Mouse (Mus musculus) CD4-positive, CD25-positive, alpha-beta regulatory T cell, adult 9 weeks (primary cell): ENCODE data around the gene Ppm1g. TPM values are rescaled to one million over a fixed set of nuclear protein-coding genes. Genes with fewer than 3 reads are reported as not detected.

Experiments
- polyA plus RNA-seq: library from polyadenylated mRNA; unstranded; fragments of 100-300 nt; shearing (Covaris generic); gene quantifications from one replicate; pipeline ENCODE4 v1.2.1, GENCODE M21; 2017

Gene Ppm1g
- polyA plus RNA-seq: 39.9 TPM

DNA sequence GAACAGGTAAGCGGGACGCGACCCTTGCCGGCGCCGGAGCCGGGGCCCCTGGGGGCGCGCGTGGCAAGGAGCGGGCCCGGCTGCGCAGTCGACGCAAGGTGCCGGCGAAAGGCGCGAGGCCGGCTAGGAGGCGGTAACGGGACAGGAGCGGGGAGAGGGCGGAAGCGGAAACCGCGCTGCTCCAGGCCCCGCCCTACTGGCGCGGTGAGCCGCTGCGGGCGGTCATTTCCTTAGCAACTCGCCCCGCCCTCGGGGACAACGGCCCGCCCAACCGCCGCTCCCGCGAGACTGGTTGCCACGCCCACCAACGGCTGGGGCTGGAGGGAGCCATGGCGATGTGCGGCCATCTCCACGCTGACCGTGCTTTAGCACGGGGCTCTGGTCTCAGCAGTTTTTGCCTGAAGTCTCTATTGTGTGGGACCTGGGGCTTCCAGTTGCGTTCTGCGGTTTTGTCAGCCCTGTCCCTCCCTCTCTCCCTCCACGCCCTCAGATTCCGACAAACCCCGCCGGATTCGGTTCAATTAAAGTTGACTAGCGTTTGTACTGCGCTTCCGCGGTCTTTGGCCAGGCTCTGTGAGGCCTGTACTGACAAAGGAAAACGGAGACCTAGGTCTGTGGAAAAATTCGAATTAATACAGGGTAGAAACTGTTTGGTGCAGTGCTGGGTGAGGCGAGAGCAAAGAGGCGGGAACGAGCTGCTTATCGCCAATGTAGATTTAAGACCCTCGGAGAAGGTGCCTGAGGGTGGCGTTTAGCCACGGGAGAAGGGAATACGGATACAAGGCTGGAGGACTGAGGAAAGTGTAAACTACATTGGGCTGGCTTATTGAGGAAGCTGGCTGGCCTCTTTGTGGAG is at the start of gene Ppm1g:
TSS of gene Ppm1g (minus strand) at position 240 of the 856 bp plus-strand sequence.

DNA sequence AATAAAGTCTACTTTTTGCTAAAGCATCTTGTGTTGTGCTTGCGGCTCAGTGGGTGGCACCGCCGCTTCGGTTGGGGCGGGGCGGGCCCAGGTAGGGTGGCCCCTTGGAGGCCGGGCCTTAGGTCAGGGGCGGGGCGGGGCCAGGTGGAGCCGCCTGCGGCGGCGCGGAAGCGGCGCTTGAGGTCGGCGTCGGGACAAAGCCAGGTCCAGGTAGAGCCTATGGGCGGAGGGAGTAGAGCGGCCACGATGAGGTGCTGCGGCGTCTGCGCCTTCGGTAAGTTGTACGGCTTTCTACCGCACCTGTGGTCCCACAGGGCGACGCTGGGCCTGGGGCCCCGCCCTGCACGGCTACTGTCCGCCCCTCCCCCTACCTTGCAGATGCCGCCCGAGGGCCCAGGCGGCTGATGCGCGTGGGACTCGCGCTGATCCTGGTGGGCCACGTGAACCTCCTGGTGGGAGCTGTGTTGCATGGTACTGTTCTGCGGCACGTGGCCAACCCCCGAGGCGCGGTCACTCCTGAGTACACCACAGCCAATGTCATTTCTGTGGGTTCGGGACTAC is 31.1 kb upstream of the Ppm1g start, which contains the start of gene Krtcap3:
TSS of gene Krtcap3 (plus strand) at position 151 of the 561 bp plus-strand sequence.

DNA sequence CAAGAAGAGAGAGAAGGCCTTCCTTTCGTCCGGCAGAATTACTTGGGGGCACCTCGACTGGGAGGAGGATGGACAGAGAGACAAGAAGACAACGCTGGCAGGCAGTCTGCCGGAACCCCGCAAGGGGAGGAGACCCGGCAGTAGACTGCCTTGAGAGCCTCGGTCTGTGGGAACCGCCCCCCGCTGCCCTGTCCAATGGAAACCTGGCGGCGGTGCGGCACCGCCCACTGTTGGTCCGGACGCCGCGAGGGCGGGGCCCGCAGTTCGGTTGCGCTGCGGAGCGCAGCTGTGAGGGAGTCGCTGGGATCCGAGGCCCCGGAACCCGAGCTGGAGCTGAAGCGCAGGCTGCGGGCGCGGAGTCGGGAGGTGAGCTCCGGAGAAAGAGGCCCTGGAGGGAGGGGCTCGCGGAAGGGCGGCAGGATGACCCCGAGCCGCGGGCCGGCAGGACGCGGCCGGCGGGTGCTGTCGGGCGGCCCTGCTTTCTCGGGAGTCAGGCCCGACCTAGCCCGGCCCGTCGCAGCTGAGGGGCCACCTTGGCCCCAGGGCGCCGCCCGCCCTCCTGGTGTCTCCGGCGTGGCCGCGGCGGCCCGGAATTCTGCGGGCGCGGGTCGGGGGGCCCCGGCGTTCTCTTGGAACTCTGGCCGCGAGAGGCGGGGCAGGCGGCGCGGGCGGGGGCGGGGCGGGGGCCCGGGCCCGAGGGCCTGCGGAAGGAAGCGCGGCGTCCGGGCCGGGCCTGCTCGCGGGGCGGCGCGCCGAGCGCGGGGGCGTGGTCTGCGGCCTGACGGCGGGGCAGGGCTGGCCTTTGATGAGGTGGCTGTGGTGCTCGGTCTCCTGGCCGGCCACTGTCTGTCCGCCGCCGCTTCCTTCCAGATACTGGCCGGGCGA is 20.4 kb upstream of the Ppm1g start, which contains the start of the genes Nrbp1 and Gm9970:
TSS of gene Nrbp1 (plus strand) at position 228 of the 885 bp plus-strand sequence.
TSS of gene Gm9970 (minus strand) at position 596 of the 885 bp plus-strand sequence.

DNA sequence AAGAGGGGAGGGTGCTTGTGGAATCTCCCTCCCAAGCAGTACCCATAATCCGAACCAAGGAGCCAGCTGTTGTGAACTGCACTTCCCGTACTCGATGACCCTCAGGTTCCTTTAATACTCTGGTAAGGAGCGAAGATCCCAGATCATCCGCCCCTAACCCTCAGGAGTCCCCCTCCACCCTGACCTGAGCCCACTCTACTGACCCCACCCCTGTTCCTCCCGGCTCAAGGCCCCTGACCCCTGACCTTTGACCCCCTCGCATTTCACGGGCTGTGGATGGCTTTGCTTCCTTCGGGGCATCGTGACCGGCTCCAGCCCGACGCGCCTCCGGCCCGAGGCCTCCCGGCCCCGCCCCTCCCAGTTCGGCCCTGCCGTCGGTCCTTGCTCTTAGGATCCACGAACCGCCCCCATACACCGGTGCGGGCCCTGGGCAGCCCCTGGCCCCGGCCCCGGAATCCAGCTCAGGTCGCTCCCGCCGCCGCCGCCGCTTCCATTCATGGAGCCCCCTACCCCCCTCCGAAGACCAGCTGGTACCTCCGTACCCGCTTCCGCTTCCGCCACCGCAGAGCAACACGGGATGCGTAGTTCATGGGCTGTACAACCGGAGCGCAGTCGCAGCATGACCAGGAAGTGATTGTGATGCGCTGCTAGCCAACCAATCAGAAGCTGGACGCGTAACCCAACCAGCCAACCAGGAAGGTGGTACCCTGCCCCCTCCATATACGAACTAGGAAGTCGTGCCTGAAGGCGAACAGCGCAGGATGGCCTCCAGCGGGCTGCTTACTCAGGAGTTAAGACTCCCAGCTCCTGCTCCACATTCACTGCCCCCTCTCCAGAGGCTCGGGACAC is 18.5 kb downstream of the Ppm1g start, which contains the start of gene Zfp513:
TSS of gene Zfp513 (minus strand) at position 562 of the 849 bp plus-strand sequence.

DNA sequence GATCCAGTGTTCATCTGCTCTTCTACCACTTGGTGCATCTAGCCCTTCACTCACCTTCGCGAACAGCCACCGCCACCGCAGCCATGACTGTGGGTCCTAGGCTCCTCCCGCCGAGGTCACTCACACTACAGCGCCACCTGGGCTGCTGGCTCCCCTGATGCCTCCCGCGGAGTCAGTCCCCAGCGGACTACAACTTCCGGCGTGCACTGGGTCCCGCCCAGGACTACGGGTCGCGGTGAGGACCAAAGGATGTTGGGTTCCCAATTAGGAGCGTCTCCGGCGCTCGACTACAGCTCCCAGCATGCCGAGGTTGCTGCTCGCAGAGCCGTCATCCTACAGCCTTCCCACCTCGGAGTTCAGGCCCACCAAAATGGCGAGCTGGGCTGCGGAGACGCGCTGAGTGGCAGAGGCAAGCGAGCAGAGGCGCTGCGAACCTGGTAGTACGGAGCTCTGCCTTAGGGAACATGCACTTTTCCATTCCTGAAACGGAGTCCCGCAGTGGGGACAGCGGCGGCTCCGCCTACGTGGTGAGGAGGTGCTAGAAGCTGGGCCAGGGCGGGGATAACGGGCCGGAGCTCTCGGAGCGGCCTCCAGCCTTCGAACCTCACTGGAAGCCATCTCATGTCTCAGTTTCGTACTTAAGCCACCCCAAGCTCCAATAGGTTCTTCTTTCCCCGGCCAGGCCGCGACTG is 27.4 kb downstream of the Ppm1g start, which contains the start of the genes Snx17 and Eif2b4:
TSS of gene Snx17 (plus strand) at position 289 of the 692 bp plus-strand sequence.
TSS of gene Eif2b4 (minus strand) at position 492 of the 692 bp plus-strand sequence.

DNA sequence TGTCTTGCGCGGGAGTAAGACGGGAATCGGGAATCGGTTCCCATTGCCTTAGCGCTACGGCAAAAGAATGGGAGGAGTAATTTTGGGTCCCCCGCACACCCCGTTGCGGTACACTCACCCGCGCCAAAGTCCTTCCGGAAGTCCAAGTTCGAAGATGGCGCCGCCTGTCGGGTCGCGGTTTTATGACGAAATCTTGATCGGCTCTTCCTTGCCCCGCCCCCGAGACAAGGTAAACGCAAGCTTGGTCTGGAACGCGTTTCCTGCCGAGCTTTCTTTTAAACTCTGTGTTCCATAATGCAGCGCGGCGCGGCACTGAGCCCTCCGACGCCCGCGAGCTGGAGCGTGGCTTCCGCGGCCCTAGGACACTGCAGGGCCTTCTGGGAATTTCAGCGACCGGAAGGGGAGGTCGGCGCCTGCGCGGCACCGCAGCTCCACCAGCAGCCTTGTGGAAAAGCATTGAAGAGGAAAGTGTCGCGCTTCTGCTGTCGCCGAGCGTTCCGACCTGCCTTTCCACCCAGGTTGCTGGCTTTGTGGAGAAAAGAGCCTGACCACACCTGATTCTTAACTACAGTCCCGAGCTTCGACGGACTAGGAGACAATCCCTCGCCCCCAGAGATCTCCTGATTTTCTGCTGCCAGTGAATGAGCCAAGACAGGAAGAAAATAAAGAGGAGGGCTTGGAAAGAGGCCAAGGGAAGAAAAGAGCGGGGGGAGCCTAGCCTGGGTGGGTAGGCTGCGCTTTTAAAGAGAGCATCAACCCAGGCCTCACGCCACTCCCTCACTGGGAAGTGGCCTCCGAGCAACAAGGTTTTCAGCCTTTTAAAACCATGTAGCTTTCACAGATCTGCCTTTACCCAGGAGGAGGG is 40.5 kb downstream of the Ppm1g start, which contains the start of the genes Gm29609 and Gtf3c2:
TSS of gene Gm29609 (minus strand) at position 146 of the 865 bp plus-strand sequence.
TSS of gene Gtf3c2 (minus strand) at position 379 of the 865 bp plus-strand sequence.

DNA sequence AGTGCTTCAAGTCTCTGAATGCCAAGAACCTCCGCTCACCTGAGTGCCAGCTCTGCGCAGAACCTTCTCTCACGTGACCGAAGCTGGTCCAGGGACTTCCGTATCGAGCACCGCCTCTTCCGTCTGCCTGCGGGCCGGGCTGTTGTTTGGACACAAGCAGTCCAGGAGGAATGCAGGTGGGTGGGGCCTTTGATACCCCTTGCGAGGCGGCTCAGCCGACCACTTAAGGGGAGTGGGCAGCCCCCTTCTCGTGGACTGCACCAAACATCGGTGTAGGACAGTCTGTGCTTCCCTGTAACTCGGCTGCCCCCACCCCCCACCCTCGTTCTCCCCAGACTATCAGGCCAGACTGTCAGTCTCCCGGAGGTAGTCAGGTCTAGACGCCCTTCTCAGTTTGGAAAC is 66.3 kb downstream of the Ppm1g start, which contains the start of gene Mpv17:
TSS of gene Mpv17 (minus strand) at position 100 of the 402 bp plus-strand sequence.

Other genes starting within 250 kb of the Ppm1g start
- 117 TPM for gene Atraid, start 172.4 kb downstream of the Ppm1g start, polyA plus RNA-seq
- gene Slc5a6, start 171.8 kb downstream of the Ppm1g start, polyA plus RNA-seq: 12.3 TPM
- gene Cad, start 165.9 kb downstream of the Ppm1g start, polyA plus RNA-seq: 23.1 TPM
- gene Dnajc5g, start 114.4 kb downstream of the Ppm1g start, polyA plus RNA-seq: not detected
- gene Slc30a3, start 112.5 kb downstream of the Ppm1g start, polyA plus RNA-seq: 1.4 TPM
- not detected for gene Trim54, start 104.0 kb downstream of the Ppm1g start, polyA plus RNA-seq
- not detected for gene Ucn, start 81.9 kb downstream of the Ppm1g start, polyA plus RNA-seq
- gene Mpv17, start 66.4 kb downstream of the Ppm1g start, polyA plus RNA-seq: 46.5 TPM
- 2.3 TPM for gene Gm29609, start 40.8 kb downstream of the Ppm1g start, polyA plus RNA-seq
- gene Gtf3c2, start 40.5 kb downstream of the Ppm1g start, polyA plus RNA-seq: 116 TPM
- gene Snx17, start 27.5 kb downstream of the Ppm1g start, polyA plus RNA-seq: 154 TPM
- gene Eif2b4, start 27.3 kb downstream of the Ppm1g start, polyA plus RNA-seq: 85.1 TPM
- 18.3 TPM for gene Zfp513, start 18.4 kb downstream of the Ppm1g start, polyA plus RNA-seq
- gene Nrbp1, start 20.2 kb upstream of the Ppm1g start, polyA plus RNA-seq: 205 TPM
- not detected for gene Gm9970, start 20.5 kb upstream of the Ppm1g start, polyA plus RNA-seq
- gene Krtcap3, start 31.0 kb upstream of the Ppm1g start, polyA plus RNA-seq: 54.3 TPM
- gene Ift172, start 70.4 kb upstream of the Ppm1g start, polyA plus RNA-seq: 10.2 TPM
- gene Fndc4, start 75.4 kb upstream of the Ppm1g start, polyA plus RNA-seq: not detected
- not detected for gene Gckr, start 76.8 kb upstream of the Ppm1g start, polyA plus RNA-seq
- gene Zfp512, start 231.7 kb upstream of the Ppm1g start, polyA plus RNA-seq: 59.6 TPM